Mouse (Mus musculus) thymus, adult 2 months (tissue): ENCODE results near the gene Prkra.

Experiments used
- CTCF ChIP-seq: fragments of 200-500 bp; IDR thresholded peaks from 2 replicates; pipeline ENCODE4 v1.5.1; 2012; ENCODE audit warnings: mild to moderate bottlenecking, control low read depth, low read length, moderate library complexity, borderline replicate concordance; ENCODE audit not compliant: control insufficient read depth, poor library complexity, insufficient read depth; ENCODE audit errors: extremely low read depth
- POLR2A ChIP-seq: fragments of 200-500 bp; IDR thresholded peaks from 2 replicates; pipeline ENCODE4 v1.6.1; 2012; ENCODE audit warnings: mild to moderate bottlenecking, low read length, control low read depth, moderate library complexity; ENCODE audit not compliant: control insufficient read depth, poor library complexity, insufficient read depth; ENCODE audit errors: extremely low read depth

DNA sequence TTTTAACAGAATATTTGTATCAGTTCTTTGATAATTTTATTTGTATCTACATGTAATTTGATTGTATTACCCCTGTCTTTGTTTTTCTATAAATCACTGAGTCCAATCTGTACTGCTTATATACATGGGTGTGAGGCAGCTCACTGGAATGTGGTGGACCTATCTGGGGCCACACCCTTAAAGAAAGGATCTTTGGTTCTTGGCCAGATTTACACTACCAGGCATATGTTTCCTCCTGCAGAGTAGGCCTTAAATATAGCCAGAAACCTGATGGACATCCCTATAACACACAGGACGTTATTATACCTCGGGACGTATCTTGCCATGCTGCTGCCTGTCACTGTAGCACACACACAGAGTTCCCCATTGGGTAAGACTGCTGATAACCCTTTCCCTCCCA lies 35.8 kb downstream of the Prkra start:
- TF ChIP-seq CTCF (no peak), POLR2A (no peak)
